In the genomic region with DNA sequence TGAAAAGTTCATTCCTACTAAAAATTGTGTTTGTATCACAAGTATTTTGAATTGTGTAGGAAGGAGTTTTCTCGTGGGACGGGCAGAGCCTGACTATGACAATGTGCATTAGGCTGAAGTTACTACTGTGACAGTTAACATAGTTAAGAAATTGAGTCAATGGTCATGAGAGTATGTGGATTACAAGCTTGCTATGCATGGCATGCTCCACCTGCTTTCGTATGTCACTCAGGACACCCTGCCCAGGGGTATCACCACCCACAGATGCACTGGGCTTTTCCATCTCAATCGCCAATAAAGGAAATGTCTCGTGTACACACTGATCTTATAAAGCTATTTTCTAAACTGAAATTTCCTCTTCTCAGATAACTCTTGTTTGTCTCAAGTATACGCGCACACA, we compare ENCODE assay signal across 26 mouse cellular contexts.
DNase-seq lines count a peak whose midpoint lies in the region; ATAC-seq and TF ChIP-seq lines count a peak whose summit lies in the region.
"Had no signal": no experiment of that assay in that cellular context is flagged by ENCODE, and none has a peak within 500 bp of the region (broad histone marks: within the 10 kb centered on the region; RNA-seq: fewer than 3 reads in every experiment).

No protein-coding gene starts in this region.

- ATAC-seq in limb, embryonic 13.5 days (ENCODE audit: low FRiP score, low read depth), result peak; percentile 72; the same call in 1 of the 2 replicates
- no peak for ATAC-seq in intestine, postnatal 0 days
- ATAC-seq: forebrain, embryonic 15.5 days; hindbrain, embryonic 16.5 days; intestine, embryonic 15.5 days had no signal

- H3K9ac ChIP-seq in limb, embryonic 13.5 days, result no peak overlapping the region
- no peak overlapping the region for H3K9ac ChIP-seq in intestine, postnatal 0 days (ENCODE audit: low read depth, low read length)
- H3K9ac ChIP-seq: embryonic facial prominence, embryonic 12.5 days; forebrain, embryonic 12.5 days; forebrain, embryonic 15.5 days; hindbrain, embryonic 13.5 days; intestine, embryonic 15.5 days had no signal

- intact Hi-C loops in heart, postnatal 10 days (cut with DNase I), result no loop called here

- no peak for TF ChIP-seq CTCF in intestine, postnatal 0 days (IDR thresholded peaks at IDR 0.05; ENCODE audit: low read depth)

- no peaks in the 10 kb centered on the region for H3K36me3 ChIP-seq in limb, embryonic 13.5 days
- no peaks in the 10 kb centered on the region for H3K36me3 ChIP-seq in limb, embryonic 10.5 days
- no peaks in the 10 kb centered on the region for H3K36me3 ChIP-seq in intestine, postnatal 0 days (ENCODE audit: control insufficient read depth, insufficient read depth)
- H3K36me3 ChIP-seq: embryonic facial prominence, embryonic 12.5 days; forebrain, embryonic 12.5 days; forebrain, embryonic 15.5 days; G1E; hindbrain, embryonic 10.5 days; hindbrain, embryonic 13.5 days; intestine, embryonic 15.5 days had no signal

- no peak overlapping the region for H3K27ac ChIP-seq in limb, embryonic 13.5 days
- no peak overlapping the region for H3K27ac ChIP-seq in limb, embryonic 10.5 days
- H3K27ac ChIP-seq in intestine, postnatal 0 days (ENCODE audit: low read depth, low read length), result no peak overlapping the region
- H3K27ac ChIP-seq: embryonic facial prominence, embryonic 12.5 days; forebrain, embryonic 12.5 days; forebrain, embryonic 15.5 days; hindbrain, embryonic 10.5 days; hindbrain, embryonic 13.5 days; intestine, embryonic 15.5 days had no signal

- H3K4me3 ChIP-seq in limb, embryonic 13.5 days, result no peak overlapping the region
- no peak overlapping the region for H3K4me3 ChIP-seq in limb, embryonic 10.5 days
- no peak overlapping the region for H3K4me3 ChIP-seq in intestine, postnatal 0 days (ENCODE audit: low read depth, low read length)
- H3K4me3 ChIP-seq: embryonic facial prominence, embryonic 12.5 days; erythroblast, embryonic 14.5 days; forebrain, embryonic 12.5 days; forebrain, embryonic 15.5 days; hindbrain, embryonic 10.5 days; hindbrain, embryonic 13.5 days; intestine, embryonic 15.5 days had no signal

- no peaks in the 10 kb centered on the region for H3K4me1 ChIP-seq in limb, embryonic 13.5 days
- peaks cover 5% of the 10 kb centered on the region; the same call in 1 of the 2 replicates for H3K4me1 ChIP-seq in limb, embryonic 10.5 days
- H3K4me1 ChIP-seq in intestine, postnatal 0 days (replicated peaks; ENCODE audit: control insufficient read depth, insufficient read depth, low read length), result no peaks in the 10 kb centered on the region
- H3K4me1 ChIP-seq: forebrain, embryonic 12.5 days; forebrain, embryonic 15.5 days; hindbrain, embryonic 13.5 days; intestine, embryonic 15.5 days had no signal

- DNase-seq in limb, embryonic 10.5 days (ENCODE audit: low spot score), result no peak
- DNase-seq in A20 (ENCODE audit: low read depth, low spot score), result peak; percentile 39
- DNase-seq in adipocyte (ENCODE audit: low spot score), result peak; percentile 5
- no peak for DNase-seq in heart, postnatal 10 days
- DNase-seq in ovary, postnatal 14 days (ENCODE audit: low spot score), result no peak
- DNase-seq: adrenal gland, postnatal 10 days; adrenal gland, postnatal 36 days; cerebellum, adult 18-20 months; cerebellum, adult 9-10 months; cerebellum, postnatal 14 days; gastrocnemius, postnatal 14 days; heart, adult 11 months; heart, postnatal 36 days had no signal

- WGBS in limb, embryonic 13.5 days, result 70% methylated on average over 6 of the region's 7 CpGs
- 85% methylated on average over 7 of the region's 7 CpGs for WGBS in limb, embryonic 10.5 days
- WGBS in intestine, postnatal 0 days, result 85% methylated on average over 7 of the region's 7 CpGs

- H3K27me3 ChIP-seq in limb, embryonic 13.5 days, result no peaks in the 10 kb centered on the region
- no peaks in the 10 kb centered on the region for H3K27me3 ChIP-seq in limb, embryonic 10.5 days (ENCODE audit: low read depth, poor library complexity, severe bottlenecking)
- H3K27me3 ChIP-seq in intestine, postnatal 0 days (replicated peaks; ENCODE audit: control insufficient read depth, insufficient read depth, low read length), result no peaks in the 10 kb centered on the region
- H3K27me3 ChIP-seq: CH12.LX; embryonic facial prominence, embryonic 12.5 days; forebrain, embryonic 12.5 days; forebrain, embryonic 15.5 days; hindbrain, embryonic 13.5 days; intestine, embryonic 15.5 days had no signal

- H3K9me3 ChIP-seq in limb, embryonic 13.5 days, result no peaks in the 10 kb centered on the region
- no peaks in the 10 kb centered on the region for H3K9me3 ChIP-seq in limb, embryonic 10.5 days (replicated peaks)
- H3K9me3 ChIP-seq in intestine, postnatal 0 days (ENCODE audit: control insufficient read depth), result no peaks in the 10 kb centered on the region
- H3K9me3 ChIP-seq: embryonic facial prominence, embryonic 12.5 days; forebrain, embryonic 12.5 days; forebrain, embryonic 15.5 days; hindbrain, embryonic 10.5 days; hindbrain, embryonic 13.5 days; intestine, embryonic 15.5 days had no signal

- no peak overlapping the region for H3K4me2 ChIP-seq in limb, embryonic 13.5 days (replicated peaks)
- H3K4me2 ChIP-seq in intestine, postnatal 0 days (replicated peaks; ENCODE audit: low read depth), result no peak overlapping the region
- H3K4me2 ChIP-seq: embryonic facial prominence, embryonic 12.5 days; forebrain, embryonic 12.5 days; forebrain, embryonic 15.5 days; heart, embryonic 11.5 days; hindbrain, embryonic 13.5 days; intestine, embryonic 15.5 days had no signal

Comparison
In these comparisons a context has a peak if more than half of its experiments do, and no peak if none do; other contexts are left out.
1. DNase-seq: peak in A20 (single experiment) and adipocyte (single experiment); none in limb, embryonic 10.5 days (single experiment), heart, postnatal 10 days (0 of 2) and ovary, postnatal 14 days (single experiment).